Mouse (Mus musculus) heart, postnatal 25 days (tissue): ENCODE measurements at regions not wholly inside any gene's neighbourhood (a gene's known extent, or its start where the extent isn't known, plus 50 kb on each side); places are given as distances from the start of the nearest gene placed in this dataset.

ENCODE experiments used
- DNase-seq: peaks from one replicate; pipeline ENCODE4 v3.0.0; 2022; ENCODE audit warnings: low spot score
- intact Hi-C: fragments of 180-260 bp; cut with DNase I; formaldehyde crosslinking; loops from one replicate; pipeline ENCODE4 v1.15.1; 2025

DNA sequence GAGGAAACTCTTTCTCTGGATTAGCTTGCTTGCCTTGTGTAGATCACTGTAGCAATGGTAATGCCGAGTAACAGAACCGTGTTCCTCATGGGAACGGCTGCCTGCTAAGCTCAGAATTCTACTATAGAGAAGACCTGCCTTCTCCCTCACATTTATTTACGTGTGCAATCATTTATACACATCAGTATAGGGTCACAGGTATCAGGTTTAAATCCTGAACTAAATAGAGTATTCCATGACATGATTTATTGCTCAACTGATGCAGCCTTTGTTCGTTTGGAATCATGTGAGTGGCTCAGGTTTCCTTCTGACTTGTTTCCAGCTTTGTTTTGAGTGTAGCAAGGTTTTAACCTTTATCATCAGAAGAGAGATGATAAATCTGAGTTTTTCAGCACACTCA is 329.4 kb downstream of the Galc start:
- intact Hi-C loops, result no loop called here
- no peak for DNase-seq

DNA sequence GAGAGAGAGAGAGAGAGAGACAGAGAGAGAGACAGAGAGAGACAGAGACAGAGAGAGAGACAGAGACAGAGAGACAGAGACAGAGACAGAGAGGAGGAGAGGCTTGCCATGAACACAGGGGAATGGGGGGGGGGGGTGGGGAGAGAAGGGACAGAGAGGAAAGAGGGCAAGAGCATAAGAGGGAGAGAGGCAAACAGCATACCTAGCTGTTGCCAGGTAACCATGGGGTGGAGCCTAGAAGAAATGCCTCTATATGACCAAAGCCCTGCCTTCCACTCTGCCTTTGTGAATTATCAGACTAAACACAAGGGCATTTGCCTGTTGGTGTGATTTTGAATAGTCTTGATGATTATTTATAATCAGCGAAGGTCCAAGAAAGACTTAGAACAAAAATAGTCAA is 332.2 kb downstream of the Galc start:
- no peak for DNase-seq
- intact Hi-C loops, result no loop called here

DNA sequence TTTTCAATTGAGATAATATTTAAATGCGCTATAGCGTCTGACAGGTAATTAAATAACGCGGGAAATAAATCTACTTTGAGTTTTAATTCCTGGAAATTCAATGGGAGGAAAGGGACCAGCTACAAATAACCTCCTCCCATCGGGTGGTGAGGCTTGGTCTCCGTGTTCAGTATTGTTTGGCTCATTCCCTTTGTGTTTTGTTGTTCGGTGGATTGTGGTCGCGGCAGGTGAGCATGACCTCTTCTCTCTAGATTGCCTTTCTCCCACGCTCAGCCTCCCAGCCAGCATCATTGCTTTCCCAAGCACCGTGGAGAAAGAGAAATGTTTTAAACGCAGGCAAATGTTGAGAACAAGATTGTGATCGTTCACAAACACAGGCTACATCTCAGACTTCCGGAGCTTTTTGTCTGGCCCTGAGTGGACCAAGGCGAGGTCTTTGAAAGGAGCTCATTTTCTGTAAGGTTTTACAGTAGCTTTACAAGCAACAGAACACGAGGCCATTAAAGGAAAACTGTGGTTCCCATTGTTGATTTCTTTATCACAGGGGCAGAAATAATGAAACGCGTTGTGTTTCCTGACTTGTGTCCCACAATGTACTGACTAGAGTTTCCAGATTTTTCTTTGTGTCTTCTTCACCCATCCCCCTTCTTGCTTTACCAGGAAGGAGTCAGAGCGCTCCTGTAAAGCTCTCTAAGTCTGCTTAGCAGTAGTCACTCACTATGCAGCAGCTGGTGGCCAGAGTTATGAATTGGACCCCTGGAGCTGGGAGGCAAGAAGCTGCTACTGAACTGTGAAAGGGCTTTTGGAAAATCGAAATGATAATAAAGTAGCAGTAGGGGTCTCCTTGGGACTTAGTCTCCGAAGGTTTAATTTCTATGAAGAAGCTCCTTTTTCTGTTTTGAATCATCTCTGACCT is 337.7 kb downstream of the Galc start:
- intact Hi-C loops, result no loop called here
- DNase-seq, result no peak

DNA sequence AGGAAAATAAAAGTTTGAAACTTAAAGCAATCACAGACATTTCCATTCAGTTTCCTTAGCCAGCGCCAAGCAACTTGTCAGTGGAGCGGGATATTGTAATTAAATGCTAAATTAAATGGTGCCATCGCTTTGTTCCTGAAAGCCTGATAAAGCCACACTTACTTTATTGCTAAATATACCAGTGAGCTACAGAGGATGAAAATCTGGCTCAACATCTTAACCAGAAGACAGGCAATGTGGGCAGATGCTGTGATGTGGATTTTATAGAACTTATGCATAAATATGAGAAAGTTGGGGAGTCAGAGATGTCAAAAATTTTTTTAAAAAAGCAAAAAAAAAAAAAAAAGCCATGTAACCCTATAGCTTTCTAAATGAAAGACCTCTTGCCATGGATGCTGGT is 340.8 kb downstream of the Galc start:
- intact Hi-C loops, result no loop called here
- no peak for DNase-seq

DNA sequence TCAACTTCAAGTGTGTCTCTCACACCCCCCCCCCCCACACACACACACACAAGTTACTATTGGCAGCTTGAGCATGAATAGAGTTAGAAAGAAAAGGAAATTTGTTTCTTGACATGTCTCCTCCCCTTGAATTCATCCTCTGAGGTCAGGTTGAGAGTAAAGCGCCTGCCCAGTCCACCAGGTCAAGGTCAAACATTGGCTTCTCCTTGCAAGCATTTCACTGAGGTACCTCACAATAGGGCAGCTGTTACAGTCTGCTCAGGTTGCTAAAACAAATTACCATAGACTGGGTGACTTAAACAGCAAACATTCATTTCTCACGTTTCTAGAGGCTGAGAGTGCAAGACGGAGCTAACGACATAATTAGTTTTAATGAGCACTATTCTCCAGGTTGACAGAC is 344.2 kb downstream of the Galc start:
- intact Hi-C loops, result no loop called here
- no peak for DNase-seq

DNA sequence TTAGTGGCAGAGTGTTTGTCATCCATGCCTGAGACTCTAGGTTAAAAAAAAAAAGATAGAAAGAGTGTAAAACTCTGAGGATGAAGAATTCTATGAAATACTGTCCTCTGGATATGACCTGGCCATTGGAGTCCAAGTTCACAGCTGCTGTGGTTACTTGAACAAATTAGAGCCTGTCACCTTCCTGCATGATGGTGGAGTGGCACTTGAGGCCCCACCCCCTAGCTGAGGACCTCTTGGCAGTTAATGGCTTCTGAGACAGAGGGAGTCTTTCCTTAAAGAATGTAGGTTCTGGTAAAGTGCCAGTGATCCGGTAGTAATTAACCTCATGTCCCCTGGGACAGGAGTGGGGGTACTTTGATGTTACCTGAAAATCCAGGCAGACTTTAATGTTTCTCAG is 346.5 kb downstream of the Galc start:
- intact Hi-C loops, result no loop called here
- DNase-seq, result no peak

DNA sequence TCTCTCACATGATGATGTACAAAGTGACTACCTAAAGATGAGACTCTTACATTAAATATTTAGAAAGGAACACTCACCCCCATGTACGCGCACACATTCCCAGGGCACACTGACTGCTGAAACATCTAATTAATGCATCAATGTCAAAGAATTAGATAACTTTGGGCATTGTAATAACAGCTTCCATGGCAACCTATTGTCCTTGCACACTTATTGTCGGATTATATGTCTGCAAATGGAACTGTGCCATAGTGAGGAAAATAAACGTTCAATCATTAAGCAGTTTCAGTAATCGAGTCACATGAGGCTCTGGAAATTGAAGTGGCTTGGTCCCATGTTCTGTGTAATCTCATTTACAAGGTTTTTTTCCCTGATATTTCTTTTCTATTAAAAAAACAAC is 360.0 kb downstream of the Galc start:
- intact Hi-C loops, result no loop called here
- DNase-seq, result no peak

DNA sequence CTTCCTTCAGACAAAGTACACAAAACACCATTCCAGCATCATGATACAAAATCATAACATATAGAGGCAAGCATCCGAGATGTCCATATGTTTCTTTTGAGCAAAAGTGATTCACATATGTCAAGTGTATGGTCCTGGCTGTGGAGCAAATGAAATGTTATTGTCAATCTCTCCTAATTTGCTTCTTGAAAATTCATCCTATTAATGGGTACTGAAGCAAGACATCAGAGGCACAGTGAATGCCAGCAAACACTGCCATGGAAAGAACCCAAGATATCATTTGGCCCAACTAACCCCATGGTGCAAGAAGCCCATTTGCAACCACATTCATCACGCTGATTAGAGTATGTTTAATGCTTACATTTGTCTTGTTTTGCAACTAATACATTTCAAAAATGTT is 361.1 kb downstream of the Galc start:
- intact Hi-C loops, result no loop called here
- DNase-seq, result no peak

DNA sequence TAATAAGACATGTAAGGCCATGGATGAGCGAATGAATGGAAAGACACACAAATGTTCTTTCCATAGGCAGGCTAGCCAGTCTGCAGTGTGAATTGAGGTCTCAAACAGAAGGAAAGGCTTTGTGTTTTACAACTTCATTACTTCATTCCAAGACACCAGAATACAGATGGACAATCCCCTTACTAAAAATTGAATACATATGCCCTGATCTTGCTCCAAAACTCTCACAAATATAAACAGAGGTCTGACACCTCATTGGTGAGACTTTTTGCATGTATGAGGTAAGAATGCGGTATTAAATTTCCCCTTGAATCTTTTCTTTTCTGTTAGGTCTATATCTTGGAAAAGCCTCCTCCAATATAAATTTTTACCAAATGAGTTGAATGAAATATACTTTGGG is 363.3 kb downstream of the Galc start:
- no peak for DNase-seq
- intact Hi-C loops, result no loop called here

DNA sequence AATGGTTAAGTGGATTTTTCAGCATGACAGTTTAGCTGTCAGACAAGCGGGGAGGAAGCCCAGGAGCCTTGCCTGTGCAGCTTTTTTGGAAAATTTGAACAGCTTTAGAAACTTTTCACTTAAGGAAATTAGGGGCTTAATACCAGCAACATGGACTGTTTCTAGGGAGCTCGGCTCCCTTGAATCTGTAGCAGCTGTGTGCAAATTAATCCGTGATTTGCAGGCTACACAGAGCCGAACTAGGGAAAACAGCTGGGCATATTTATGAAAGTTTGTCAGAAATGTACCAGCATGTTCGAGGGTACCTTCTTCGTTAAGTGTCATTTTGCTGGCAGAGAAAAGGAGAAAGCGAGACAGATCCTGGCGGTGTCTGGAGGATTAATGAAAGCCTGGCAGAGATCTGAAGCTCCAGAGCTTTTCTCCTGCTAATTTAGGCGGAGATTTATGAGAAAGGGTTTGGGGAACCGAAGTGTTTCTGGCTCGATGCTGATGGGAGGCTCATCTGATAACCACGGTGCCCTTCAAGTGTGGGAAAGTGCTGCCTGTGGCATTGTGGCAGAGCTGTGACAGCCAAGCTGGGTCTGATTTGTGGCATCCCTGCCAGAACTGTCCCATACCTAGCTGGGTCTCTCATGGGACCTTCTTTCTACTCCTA is 370.3 kb downstream of the Galc start:
- DNase-seq, result no peak
- intact Hi-C loops, result no loop called here

DNA sequence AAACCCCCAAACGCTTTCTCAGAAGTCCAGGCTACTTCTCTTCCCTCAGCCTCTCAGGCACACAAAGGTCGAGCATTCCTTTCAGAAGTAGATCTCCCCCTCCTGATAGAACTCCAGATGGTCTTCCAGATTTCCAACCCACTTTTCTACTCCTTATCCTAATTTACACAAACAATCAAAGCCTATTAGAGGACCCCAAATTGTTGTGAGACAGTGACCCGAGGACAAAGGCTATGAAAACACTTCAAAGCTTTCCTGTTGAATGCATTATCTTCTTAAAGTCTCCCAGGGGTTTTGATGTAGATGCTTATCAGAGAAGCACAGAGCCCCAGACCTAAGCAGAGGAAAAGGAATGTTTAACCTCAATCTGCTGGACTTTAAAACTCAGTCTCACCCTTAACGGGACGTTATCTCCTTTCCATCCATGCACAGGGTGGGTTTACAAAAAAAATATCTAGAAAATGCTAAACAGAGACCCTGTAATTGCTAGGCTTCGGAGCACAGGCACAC is 370.9 kb downstream of the Galc start:
- intact Hi-C loops, result no loop called here
- no peak for DNase-seq

DNA sequence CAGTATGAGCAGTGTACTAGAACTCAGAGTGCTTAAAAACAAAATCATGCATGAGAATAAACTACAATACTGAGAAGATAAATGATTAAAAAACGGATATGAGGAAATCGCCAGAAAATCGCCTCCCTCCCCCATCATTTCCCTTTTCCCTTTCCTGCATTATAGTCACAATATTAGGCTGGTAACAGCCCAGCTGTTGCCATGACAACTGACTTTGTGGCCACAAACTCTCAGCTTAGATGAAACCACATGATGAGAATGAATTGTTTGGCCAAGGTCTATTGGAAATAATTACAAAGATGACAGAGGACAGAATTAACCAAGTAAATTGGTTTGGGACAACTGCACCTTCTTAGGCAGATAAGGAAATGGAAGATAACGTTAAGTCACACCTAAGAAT is 376.8 kb downstream of the Galc start:
- intact Hi-C loops, result no loop called here
- DNase-seq, result no peak

DNA sequence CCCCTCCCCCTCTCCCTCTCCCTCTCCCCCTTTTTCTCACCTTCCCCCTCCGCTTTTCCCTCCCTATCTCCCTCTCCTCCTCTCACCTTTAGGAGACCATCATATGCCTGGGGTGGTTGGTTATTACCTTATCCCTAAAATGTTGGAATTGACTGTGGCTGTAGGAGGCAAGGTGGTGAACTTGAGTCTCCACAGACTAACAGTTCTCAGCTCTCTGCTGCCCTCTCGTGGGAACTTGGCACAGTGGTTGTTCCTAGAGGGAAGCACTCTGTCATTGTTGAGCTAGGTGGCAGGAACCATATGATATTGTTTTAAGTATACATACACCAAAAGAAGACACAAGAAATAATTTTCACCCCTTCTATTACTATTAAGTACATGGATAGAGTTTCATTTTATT is 386.9 kb downstream of the Galc start:
- intact Hi-C loops, result loop anchor here (5.0 kb wide), 1 partner anchor 310 kb away; no protein-coding TSS in a partner anchor
- no peak for DNase-seq

DNA sequence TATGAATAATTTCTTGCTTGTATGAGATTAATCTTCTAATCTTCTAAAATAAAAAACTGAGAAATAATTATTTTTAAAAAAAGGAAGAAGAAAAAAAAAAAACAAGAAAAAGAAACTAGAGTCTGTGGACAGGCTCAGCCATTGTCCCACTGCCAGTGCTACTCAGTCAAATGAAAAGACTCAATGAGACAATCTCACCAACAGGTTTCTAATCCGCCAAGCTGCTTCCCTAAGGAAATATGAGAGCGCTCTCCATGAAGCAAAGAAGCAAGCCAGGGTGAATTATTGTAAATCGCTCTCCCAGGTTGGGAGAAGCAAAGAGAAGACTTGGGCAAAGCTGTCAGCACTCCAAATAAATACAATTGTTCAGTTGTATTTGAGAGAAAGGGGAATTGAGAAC is 396.3 kb downstream of the Galc start:
- DNase-seq, result no peak
- intact Hi-C loops, result no loop called here

DNA sequence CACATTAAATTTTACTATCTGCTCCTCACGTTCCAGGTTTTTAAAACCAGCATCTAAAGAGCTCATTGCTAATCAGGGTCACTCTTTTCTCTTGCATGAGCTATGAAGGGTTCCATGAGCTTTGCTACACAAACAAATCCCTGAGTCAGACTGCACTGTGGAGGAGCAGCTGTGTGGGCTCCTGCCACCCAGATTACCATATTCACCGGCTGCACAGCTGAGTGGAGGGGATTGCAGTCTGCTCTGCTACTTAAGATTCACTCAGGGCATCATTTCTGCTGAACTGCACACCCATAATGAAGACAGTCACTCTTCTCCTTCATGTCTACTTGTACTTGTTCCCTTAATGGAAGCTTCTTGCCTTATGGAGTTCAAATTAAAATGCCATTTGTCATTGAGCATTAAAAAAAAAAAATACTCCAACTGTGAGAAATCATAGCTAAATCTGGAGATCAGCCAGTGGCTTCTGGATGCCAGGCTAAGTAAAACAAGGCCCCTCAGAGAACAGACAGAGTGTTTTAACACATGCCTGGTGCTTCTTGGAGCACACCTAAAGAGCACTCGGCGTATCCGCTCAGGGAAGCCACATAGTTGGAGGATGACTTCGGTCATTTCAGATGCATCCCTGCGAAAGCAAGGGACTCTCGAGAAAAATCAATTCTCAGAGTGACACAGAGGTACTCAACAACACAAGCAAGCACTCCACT is 422.9 kb downstream of the Galc start:
- no peak for DNase-seq
- intact Hi-C loops, result no loop called here

DNA sequence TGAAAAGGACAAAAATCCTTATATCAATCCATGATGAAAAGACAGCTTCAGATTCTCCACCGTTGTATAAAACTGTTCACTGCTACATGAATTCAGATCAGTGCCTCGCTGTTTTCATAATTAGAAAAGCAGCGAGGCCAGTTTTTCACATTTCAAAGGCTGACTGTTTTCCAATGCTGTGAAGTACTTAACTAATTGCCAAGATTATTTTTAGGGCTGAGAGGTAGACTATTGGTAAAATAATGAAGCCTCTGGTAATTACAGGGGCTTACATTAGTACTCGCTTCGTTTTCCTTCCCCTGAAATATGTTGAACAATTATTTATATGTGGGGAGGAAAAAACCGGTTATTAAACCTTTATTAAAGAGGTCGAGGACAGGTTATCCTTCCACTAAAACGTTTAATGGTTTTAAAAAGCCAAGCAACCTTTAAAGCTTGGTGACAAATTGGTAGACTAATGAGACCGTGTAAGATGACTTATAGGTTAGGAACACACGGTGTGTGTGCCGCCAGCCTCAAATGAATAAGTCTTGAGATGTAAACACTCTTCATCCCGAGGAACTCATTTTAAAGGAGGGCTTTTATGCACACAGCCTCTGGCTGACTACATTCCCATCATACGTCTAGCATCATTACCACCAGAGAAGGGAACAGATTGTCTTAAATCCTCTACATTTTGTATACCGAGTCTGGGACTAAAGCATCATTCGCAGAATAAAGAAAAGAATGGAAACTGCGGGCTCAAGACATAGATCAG is 465.7 kb downstream of the Galc start:
- intact Hi-C loops, result no loop called here

DNA sequence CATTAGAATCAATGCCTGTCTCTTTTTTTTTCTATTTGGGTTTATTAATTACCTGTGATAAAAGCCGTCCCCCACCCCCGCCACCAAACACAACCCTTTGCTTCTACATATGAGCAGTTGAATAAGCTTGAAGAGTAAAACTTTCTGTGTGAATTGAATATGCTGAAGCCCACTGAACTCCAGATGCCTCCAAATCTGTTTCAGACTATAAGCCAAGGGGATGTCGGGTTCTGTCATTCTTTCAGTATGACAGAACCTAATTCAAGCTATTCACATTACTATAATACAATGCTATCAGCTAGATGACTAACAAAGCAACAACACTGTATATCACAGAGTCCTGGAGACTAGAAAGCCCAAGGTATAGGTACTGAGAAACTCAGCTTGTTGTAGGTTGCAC is 475.8 kb downstream of the Galc start:
- intact Hi-C loops, result no loop called here
- DNase-seq, result no peak

More for the DNA sequence above, 465.7 kb downstream of the Galc start:
- no peak for DNase-seq

DNA sequence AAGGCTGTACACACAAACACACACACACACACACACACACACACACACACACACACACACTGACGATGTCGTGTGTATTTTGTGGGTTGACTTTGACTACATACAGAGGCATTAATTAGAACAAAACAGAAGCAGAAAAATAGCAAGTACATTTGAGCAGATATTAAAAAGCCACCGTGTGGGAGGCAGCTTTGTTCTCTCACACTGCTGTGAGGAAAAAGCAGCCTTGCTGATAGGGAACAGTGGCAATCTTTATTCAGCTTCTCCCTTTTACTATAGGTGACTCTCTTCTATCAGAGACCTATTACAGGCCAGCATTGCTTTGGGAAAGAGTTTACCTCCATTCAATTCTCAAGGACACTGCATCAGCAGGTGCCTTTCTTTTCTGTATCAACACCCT is 500.1 kb downstream of the Galc start:
- no peak for DNase-seq
- intact Hi-C loops, result no loop called here

DNA sequence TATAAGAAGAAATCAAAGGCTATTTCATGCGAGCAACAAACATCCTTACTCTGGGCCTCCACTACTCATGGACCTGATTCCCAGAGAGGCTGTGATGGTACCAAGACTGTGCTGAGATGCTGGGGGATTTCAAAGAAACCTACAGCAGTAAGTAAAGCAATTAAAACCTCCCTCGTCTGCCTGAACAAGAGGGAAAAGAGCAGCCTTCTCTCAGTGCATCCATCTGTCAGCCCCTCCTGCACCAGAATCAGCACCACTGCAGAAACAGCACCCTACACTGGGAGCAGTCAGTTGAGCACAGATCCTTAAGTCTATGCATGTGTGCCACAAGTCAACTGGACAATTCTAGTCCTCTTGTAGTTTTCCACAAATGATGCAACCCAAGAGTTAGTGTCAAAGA is 500.6 kb downstream of the Galc start:
- DNase-seq, result no peak
- intact Hi-C loops, result no loop called here

DNA sequence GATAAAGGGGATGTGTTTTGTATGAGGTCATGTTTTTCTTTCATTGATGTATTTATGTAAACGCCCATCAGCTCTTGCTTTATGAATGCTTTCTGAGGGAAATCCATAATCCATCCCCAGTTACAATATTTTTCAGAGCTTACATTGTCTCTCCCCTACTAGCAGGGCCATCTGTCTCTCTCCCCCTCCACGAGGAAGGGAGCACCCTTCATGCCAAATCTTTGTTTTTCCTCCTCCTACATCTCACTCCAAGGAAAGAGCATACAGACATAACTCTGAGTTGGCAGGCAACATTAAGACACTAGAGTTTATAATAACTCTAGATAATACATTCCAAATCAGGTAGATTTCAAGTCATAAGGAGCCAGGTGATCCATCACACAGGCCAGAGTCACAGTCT is 509.1 kb downstream of the Galc start:
- intact Hi-C loops, result no loop called here
- DNase-seq, result no peak
